Mouse (Mus musculus): ENCODE data around the gene Cd180.
A peak's percentile ranks its signal among the peaks of the same experiment; 100 is the strongest.

Gene Cd180

DNA sequence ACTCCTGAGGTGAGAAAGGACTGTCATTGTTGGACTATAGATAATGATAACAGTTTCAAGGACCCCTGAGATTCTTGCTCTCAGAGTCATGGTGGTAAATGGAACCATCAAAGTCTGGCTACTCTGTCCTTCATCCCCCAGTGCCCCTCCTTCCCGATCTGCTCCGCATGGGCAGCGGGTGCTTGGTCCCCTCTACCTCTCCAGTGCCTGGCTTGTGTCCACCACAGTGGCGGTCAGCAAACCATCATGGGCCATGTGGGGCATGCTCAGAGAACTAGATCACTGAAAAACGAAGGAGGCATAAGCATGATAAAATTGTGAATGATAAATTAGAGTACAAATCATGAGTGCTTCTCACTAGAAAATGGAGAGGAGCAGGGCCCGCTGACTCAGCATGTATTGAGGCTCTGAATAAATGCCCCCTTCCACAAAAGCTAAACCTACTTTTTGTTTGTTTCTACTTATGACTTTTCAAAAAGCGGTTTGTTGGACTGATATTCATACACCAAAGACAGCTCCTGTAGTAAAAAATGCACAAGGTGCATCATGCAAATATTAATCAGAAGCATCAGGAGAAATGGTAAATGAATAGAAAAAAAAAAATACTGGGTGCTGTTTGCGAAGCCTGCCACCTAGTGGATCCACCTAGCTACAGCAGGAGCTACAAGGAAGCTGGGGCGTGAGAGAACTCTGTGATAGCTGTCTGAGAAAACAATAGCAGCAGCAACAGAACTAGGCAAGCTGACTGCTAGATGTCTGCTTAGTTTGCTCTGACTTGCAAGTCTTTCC, 51.3 kb downstream of the Cd180 start:
- peak; percentile 89 for DNase-seq

DNA sequence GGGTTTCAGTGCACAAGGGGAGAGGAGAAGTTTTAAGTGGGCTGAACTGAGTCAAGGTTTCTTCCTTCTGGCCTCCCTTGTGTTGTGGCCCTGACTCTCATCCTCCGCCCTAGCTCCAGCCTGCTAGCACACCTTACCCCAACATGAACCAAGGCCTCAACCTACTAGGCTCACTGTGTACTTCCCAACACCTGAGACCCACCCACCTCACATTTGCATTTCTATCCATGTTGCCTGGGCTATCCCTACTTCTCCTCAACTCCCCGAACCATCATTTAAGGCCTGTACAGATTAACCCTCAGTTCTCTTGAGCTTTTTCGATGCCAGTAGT, 51.9 kb downstream of the Cd180 start:
- no peak for DNase-seq

DNA sequence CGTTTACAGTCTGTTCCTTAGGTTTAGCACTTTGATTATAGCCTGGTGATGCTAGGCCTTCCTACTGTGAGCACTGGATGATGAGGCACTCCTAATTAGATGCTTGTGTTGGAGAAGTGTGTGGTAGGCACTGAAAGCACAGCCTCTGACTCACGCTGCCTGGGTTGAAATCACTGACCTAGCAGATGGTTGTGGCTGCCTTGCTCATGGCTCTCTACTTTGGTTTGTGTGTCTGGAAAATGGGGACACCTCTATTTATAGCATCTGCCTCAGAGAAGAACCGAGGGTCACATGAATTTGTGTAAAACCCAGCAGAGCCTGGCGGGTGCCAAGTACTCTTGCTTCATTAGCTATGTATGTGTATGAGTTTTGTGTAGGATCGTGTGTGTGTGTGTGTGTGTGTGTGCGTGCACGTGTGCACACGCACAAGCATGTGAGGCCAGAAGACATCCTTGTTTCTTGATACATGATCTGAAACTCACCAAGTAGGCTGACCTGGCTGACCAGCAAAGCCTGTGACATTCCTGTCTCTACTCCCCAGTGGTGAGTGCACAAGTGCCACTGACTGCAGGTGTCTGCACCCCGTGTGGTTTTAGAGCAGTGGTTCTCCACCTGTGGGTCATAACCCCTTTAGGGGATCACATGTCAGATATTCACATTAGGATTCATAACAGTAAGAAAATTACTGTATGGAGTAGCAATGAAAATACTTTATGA, 52.4 kb downstream of the Cd180 start:
- DNase-seq: peak; percentile 82

DNA sequence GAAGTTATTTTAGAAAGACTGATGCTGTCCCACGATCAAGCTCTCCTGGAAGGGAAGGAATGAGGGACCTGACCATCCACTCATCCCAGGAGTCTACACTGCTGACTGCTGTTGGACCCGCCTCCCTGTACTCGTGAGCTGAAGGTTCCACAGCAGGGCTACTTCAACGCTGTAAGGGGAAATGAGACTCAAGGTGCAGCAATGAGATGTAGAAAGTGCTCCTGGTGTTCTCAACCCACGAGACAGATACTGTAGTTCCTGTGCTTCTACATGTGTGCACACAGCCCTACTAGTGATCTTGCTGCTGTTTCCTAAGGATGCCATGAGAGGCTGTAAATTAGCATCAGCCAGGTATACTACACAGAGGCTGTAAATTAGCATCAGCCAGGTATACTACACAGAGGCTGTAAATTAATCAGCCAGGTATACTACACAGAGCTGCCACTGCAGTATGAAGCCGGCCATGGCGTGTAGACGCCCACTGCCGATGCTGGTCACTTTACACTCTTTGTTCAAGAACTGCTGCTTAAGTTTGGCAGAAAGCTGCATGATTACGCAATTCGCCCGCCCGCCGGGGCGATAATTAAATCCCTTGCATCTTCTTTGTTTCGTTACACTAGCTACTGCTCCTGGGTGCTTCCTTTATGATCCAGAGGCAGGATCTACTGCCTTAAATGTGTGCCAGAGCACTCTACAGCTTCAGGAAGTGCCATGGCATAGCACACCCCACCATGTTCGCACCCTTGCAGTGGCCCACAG, 53.6 kb downstream of the Cd180 start:
- DNase-seq: peak; percentile 91

GRCm38 (mm10) chr13:102749194-102749593, 55.8 kb downstream of the Cd180 start:
- no peak for DNase-seq

DNA sequence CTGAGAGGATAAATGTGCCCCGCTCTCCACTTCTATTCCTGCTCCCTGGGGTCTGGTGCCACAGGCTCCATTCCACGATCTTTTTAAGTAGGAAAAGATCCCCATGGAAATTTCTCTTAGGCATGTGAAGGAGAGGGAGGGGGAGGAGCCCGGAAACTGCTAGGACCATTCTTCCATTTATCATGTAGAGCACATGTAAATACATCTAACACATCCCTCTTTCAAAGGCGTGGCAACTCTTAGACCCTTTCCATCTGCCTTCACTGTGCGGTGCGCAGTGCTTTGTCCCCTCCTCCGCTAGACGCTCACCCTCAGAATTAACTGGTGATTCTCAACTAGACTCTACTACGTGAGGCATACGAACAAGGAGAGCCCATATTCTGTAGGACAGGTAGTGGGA, 56.5 kb downstream of the Cd180 start:
- no peak for DNase-seq

DNA sequence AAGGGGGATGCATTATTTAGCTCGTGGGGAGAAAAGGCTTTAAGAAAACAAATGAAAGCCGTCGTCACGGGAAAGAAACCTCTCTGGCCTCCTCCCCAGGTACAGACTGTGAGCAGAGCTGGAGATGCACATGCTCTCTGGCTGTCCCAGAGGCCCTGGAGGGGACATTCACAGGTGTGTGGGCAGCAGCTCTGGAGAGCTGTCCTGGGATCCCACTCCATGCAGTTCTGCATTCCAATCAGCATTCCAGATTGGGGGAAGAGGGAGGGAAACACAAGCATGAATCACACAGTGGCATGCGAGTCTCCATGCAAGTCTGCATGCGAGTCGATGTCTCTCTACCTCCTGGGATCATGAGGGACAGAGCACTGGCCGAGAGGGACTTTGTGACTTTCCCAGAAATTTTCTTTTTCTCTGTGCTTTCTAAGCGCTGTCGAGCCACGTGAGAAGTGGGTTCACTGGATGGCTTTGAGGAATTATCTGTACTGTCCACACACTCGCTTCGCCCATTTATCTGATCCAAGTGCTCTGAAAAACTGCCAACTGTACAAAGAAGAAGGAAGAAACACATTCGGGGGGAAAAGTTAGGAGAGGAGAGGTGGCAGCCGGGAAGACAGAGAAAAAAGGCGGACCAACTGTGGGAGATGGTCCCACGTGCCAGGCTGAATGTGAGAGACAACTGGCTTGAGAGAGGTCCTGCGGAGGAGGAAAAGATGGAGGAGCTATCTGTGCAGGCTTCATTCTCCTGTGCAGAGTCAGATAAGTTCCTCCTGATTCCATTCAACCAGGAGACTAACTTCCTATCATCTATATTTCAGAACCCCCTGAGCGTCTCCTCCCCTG, 60.6 kb downstream of the Cd180 start:
- no peak for DNase-seq

DNA sequence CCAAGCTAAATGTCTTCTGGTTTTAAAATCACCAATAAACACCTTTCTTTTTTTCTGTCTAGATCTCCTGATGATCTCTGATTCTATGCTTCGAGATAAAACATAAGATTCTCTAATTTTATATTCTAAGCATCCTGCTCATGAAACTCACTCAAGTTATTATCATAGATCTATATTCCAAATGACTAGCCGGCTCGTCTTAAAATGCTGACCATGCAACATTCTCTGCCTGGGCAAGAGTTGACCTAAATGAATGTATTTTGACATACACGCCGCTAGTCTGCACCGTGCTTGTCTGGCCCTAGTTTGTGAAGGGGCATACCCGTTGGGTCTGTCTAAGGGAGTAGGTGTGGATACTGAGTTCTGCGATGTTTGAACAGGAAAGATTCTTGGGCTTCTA, 61.8 kb downstream of the Cd180 start:
- DNase-seq: no peak

DNA sequence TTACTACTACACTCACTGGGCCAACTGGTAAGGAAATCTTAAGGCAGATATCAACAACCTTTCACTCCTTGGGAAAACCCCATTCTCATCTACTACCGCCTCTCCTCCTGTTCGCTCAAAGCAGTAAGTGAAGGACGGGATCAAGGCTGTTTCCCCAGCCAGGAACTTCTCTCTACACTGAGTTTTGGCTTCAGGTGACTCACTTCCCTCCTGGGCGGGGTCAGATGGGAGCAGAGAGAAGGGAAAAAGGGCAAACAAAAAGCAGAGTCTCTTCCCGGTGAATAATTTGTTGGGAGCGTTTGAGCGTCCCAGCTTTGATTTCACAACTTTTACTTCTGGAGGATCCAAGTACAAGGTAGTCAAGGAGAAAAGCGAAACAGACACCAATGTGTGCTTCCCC, 62.7 kb downstream of the Cd180 start:
- no peak for DNase-seq

DNA sequence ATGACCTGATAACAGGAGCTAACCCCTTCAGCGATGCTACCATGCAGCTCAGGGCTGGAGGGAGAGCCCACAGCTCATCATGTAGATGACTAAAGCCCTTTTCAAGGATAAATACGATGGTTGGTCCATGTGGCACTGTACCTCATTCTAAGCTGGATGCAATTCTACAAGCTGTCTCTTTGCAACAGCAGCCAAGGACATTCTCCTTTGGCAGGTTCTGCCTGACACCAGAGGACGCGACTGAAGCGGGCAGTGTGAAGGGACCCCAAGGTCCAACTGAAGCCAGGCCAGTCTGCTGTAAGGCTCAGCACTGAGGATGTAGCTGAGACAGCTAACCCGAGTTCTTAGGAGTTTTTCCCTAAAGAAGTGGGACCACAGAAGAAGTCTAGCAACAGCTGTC, 64.7 kb downstream of the Cd180 start:
- no peak for DNase-seq

DNA sequence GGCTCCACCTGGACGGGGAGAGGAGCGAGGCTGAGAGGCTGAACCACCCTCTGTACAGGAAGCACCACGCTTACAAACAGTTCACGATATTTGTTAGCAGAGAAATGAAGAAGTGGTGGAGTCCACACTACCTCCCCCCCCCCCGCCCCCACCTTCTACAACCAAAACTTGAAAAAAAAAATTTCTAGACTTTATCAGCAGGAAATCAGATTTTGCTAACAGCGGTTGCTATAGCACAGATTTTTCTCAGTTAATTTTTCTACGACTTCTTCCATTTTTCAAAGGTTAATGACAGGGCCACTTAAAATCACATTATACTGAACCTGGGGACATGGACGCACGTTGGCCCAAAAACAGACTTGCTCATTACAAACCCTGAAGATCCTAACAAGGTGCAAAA, 68.1 kb downstream of the Cd180 start:
- no peak for DNase-seq

DNA sequence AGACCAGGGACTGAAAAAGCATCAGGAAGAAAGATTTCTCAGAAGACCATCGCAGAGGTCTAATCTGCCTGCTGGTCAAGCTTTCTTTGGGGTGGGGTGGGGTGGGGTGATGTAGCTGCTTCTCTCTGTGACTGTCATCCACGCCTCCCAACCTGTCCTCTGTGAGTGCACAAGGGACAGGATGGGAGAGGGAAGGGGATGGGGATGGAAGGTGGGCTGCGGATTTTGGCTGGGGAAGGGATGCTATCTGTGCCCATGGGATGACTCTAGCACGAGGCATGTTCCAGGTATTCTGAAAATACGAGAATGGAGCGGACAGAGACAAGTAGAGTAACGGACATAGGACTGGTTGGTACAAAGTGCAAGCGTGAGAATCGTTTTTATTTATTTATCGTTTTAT, 68.8 kb downstream of the Cd180 start:
- no peak for DNase-seq

DNA sequence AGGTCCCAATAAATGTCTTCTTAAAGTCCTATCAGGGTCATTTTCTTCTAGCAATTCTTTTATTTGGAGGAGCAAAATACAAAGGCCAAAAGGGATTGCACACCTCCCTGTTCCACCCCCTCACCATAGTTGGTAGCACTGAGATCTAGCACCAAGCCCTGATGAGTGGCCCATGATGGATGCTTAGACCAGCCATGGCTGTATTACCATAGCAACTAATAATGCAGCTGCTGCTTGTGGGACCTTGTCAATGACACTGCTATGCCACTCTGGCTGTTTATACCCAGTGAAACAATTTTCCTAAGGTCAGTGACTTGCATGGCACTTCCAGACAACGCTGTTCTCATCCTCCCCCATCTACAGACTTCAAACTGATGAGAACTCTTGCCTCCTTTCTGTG, 70.9 kb downstream of the Cd180 start:
- DNase-seq: no peak

GRCm38 (mm10) chr13:102765216-102765615, 71.9 kb downstream of the Cd180 start:
- DNase-seq: peak; percentile 83

- DNase-seq: peak; percentile 0
These were observed 73.8 kb downstream of the Cd180 start for GRCm38 (mm10) chr13:102767110-102767509.

- peak; percentile 48 for DNase-seq
These were observed 75.2 kb downstream of the Cd180 start for GRCm38 (mm10) chr13:102768512-102768911.

DNA sequence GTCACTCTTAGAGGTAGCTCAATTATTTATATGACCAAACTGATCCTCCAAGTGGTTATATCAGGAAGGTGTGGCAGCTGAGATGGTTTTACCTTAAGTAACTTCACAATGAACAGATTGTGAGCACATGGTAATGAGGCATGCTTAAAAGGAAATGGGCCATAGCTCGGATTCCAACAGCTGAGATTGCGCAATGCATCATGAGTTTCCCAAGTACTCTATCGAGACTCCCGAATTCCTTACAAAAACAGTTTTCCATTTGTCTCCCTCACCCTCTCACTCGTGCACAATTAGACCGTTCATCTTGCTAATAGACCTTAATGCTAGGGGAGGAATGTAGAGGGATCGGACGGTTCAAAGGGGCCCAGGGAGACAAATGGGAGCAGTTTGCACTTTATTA, 76.8 kb downstream of the Cd180 start:
- DNase-seq: peak; percentile 93

GRCm38 (mm10) chr13:102773169-102773568, 79.8 kb downstream of the Cd180 start:
- DNase-seq: no peak

DNA sequence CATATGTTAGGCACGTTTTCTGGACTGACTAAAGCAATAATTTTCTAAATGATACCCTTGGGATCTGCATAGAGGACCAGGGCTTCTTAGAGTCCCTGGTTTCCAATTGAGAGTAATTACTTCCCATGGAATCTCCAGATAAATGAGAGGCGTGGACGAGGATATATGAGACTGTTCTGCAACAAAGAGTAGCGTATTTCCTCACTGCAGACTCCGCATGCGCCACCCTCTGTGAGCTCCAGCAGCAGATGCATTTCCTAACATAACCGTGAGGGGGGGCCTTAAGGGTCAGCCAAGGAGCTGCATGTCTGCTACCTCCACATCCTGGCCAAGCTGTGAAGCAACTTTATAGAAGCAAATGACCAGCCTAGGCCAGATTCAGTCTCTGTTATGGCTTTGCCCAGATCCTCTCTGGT, 81.4 kb downstream of the Cd180 start:
- peak; percentile 87 for DNase-seq

DNA sequence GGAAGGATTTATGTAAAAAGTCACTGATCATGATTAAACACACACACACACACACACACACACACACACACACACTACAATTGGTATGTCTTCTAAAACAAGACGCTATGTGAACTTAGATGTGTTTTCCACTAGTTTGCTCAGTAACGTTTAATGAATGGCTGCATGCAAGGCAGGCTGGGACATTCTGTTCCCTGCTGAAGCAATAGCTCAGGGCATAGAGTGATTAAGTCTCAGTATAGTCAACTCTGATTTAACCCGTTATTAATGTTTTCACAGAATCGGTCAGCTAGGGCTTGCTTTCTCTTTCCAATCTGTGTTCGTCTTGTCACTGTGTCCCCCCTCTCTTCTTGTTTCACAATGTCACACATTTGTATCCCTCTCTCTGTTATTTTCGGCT, 82.1 kb downstream of the Cd180 start:
- DNase-seq: peak; percentile 15

GRCm38 (mm10) chr13:102778859-102779258, 85.5 kb downstream of the Cd180 start:
- peak; percentile 16 for DNase-seq

GRCm38 (mm10) chr13:102779275-102779674, 85.9 kb downstream of the Cd180 start:
- peak; percentile 22 for DNase-seq

Measured in heart, adult 11 months (tissue).